Mouse (Mus musculus) spleen, adult 2 months (tissue): ENCODE data around the gene Elp5.

Source experiments
- CTCF ChIP-seq: fragments of 200-500 bp; IDR thresholded peaks from 2 replicates; pipeline ENCODE4 v1.5.1; 2011; ENCODE audit warnings: mild to moderate bottlenecking, inconsistent platforms; ENCODE audit not compliant: insufficient read depth, insufficient read length, insufficient replicate concordance; ENCODE audit errors: extremely low read depth
- POLR2A ChIP-seq: fragments of 200-500 bp; IDR thresholded peaks from 2 replicates; pipeline ENCODE4 v1.6.1; 2011; ENCODE audit warnings: low read depth, low read length, inconsistent platforms

DNA sequence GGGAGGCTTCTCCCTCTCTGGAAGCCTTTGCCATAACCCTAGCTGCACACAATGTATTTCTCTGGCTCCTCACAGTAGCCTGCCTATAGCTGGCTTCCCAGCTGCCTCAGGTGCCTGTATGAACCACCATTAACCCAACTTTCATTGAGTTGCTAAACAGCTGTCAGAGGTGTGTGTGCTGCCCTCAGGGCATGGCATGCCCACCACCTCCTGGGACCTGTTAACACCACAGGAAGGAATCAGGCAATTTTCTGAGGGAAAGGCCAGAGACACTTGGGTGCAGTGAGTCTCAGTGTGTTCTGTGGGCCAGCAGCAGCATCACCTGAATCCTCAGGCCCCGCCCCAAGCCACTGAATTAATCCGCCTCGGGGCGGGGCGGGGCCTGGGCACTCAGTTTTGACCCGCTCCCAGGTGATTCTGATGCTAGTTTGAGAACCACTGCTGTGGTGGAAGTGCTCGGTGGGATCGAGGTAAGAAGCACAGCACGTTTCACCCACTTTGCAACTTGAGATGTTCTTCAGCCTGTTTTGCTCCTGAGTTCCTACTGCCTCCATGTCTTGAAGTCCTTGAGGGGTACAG, 43.8 kb downstream of the Elp5 start:
- no peak for TF ChIP-seq CTCF
- TF ChIP-seq POLR2A: no peak
